Mouse (Mus musculus) thymus, adult 2 months (tissue): ENCODE results near the gene Clec1a. TPM values are rescaled to one million over a fixed set of nuclear protein-coding genes. Genes with fewer than 3 reads are reported as not detected.
"Not testable (repeated sequence)": the region's sequence is repeated elsewhere in the genome, so short reads cannot be mapped to it uniquely, and the experiment has no call there.

ENCODE experiments used
- DNase-seq: peaks from one replicate; pipeline ENCODE4 v3.0.0; 2021
- H3K27ac ChIP-seq: fragments of 200-500 bp; 2 replicates; pipeline ENCODE4 v1.5.1; 2012; ENCODE audit warnings: low read length, control low read depth; ENCODE audit not compliant: control insufficient read depth, insufficient read depth
- H3K27me3 ChIP-seq: fragments of 200-500 bp; 2 replicates; pipeline ENCODE4 v1.6.1; 2012; ENCODE audit warnings: mild to moderate bottlenecking, low read length, moderate library complexity, mixed read lengths; ENCODE audit not compliant: control insufficient read depth, insufficient read depth
- H3K36me3 ChIP-seq: fragments of 200-500 bp; 2 replicates; pipeline ENCODE4 v1.6.1; 2012; ENCODE audit warnings: mild to moderate bottlenecking, low read length, moderate library complexity; ENCODE audit not compliant: control insufficient read depth, insufficient read depth
- H3K4me1 ChIP-seq: fragments of 200-500 bp; replicated peaks from 2 replicates; pipeline ENCODE4 v1.6.1; 2012; ENCODE audit warnings: low read length; ENCODE audit not compliant: control insufficient read depth, insufficient read depth
- H3K4me3 ChIP-seq: fragments of 200-500 bp; 2 replicates; pipeline ENCODE4 v1.5.1; 2012; ENCODE audit warnings: mild to moderate bottlenecking, low read length, control low read depth, moderate library complexity; ENCODE audit not compliant: control insufficient read depth, insufficient read depth
- CTCF ChIP-seq: fragments of 200-500 bp; IDR thresholded peaks from 2 replicates; pipeline ENCODE4 v1.5.1; 2012; ENCODE audit warnings: mild to moderate bottlenecking, control low read depth, low read length, moderate library complexity, borderline replicate concordance; ENCODE audit not compliant: control insufficient read depth, poor library complexity, insufficient read depth; ENCODE audit errors: extremely low read depth
- POLR2A ChIP-seq: fragments of 200-500 bp; IDR thresholded peaks from 2 replicates; pipeline ENCODE4 v1.6.1; 2012; ENCODE audit warnings: mild to moderate bottlenecking, low read length, control low read depth, moderate library complexity; ENCODE audit not compliant: control insufficient read depth, poor library complexity, insufficient read depth; ENCODE audit errors: extremely low read depth
- WGBS: fragments of 180-500 bp; shearing (Covaris S2); methylation state at CpG from one replicate; pipeline ENCODE4 v1.1.7; 2018; 5-methylcytosine and 5-hydroxymethylcytosine counted together
- polyA plus RNA-seq: library from polyadenylated mRNA; depleted of rRNA; stranded (reverse); fragments of >200 nt; gene quantifications from 2 replicates; pipeline ENCODE4 v1.2.3, GENCODE M21; 2012; rRNA removed

The Clec1a gene
- 0.33 and 0.65 TPM in 2 replicates for polyA plus RNA-seq

DNA sequence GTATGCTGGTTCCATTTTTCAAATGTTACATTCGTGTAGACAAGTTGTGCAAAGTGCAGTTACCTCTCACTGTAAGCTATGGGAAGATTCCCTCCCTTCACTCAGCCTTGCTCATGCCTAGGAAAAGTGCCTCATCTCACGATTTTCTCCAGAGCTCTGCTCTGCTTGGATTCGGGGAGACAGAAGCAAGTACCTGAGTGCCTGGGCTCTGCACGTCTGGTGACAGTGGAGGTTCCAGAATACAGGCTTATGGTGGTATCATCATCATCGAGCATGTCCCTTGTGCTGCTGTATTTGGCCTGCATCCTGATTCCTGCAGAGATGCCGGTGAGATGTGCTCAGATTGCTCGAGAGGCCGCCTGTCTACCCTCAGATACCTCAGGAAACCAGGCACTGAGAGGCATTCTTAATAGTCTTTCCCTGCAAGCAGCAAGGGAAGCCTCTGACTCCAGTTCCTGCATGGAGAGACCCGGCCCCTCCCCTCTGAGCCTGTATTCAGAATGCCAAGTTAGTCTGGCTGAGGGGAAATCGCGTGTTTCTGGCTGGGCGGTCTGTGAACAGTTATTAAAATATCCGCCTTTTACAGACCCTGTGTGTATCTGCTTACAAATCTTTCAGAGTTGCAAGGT lies at the start of gene Clec1a:
Gene Clec1a, minus strand, starts transcription at position 590 of the 629 bp plus-strand sequence.
- TF ChIP-seq POLR2A = no peak
- TF ChIP-seq CTCF = no peak
- H3K4me1 ChIP-seq = no peaks in the 10 kb centered on the region
- 66% methylated on average over 13 of the region's 13 CpGs for WGBS
- no peaks in the 10 kb centered on the region for H3K36me3 ChIP-seq
- no peak within 1 kb of the TSS for H3K27ac ChIP-seq
- H3K27me3 ChIP-seq = no peaks in the 10 kb centered on the region
- no peak within 1 kb of the TSS for H3K4me3 ChIP-seq
- DNase-seq = no peak

DNA sequence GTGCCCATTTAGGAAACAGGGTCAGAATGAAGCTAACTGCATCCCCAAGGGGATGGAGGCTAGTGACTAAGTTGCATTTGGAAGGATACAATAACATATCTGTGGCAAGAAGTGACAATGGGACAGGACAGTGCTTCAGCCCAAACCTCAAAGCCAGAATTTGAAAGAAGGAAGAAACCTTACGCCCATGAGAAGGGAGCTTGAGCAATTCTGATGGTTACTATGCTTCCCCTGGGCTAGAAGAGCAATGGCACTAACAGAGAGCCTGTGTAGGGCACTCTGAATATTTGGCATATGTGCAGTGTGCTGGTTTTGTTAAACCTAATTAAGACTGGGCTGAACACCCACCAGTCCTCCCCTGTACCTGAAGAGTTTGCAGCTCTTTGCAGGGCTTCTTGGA lies 47.7 kb upstream of the Clec1a start:
- not testable (repeated sequence) for DNase-seq, H3K36me3 ChIP-seq, H3K4me1 ChIP-seq, H3K27ac ChIP-seq, H3K27me3 ChIP-seq, H3K4me3 ChIP-seq
- 97% methylated on average over 1 of the region's 1 CpGs for WGBS

DNA sequence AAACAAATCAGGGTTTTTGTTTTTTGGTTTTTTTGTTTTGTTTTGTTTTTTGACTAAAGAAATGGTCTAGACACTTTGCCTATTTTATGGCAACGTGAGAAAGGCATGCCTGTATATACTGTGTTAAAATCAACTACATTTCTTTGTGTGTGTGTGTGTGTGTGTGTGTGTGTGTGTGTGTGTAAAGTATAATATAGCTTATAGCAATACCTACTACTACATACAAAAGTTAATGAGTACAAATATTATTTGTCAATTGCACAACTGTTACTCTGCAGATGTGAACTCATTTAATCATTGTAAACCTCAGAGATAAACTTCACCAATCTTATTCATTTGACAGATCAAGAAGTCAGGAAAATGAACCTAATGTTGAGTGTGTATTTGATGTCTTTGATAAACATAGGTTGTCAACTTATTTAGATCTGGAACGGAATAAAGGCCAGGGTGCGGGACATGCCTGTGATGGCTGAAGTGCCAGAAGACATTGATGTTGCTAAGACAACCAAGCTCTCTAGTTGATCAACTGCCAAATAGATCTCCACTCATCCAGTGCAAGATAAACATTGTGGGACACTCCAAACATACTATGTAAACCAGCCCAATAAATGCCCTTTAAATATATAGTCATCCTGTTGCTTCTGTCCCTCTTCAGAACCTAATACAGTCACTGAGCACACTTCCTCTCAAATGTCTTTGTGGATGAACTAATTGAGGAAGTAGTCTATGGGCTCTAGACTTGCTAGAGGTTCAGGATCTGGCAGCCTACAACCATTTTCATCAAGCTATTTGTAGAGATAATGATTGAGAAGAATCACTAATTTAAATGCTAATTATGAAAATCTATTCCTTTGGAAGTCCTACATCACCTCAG lies 45.8 kb upstream of the Clec1a start:
- 96% methylated on average over 3 of the region's 3 CpGs for WGBS
- DNase-seq = no peak
- no peak for TF ChIP-seq POLR2A
- Histone ChIP-seq H3K36me3 (no peaks in the 10 kb centered on the region), H3K4me3 (no peak overlapping the region), H3K27ac (no peak overlapping the region), H3K27me3 (no peaks in the 10 kb centered on the region), H3K4me1 (no peaks in the 10 kb centered on the region)

DNA sequence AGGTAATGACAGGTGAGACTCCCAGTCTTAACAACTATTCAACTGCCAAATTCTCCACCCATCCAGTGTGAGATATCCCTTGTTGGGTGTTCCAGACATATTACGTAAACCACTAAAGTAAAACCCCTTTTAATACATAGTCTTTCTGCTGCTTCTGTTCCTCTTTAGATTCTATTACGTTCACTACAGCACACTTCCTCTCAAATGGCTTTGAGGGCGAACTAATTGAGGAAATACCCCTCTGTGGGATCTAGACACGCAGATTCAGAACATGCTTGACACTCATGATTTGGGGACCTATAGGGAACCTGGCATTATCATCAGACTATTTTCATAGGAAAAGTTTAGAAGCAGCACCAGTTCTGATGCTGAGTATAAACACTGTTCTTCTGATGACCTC lies 43.1 kb upstream of the Clec1a start:
- Histone ChIP-seq H3K4me1 (no peaks in the 10 kb centered on the region), H3K27ac (no peak overlapping the region), H3K36me3 (no peaks in the 10 kb centered on the region), H3K27me3 (no peaks in the 10 kb centered on the region), H3K4me3 (no peak overlapping the region)
- WGBS = 27% methylated on average over 4 of the region's 4 CpGs
- no peak for DNase-seq
- TF ChIP-seq POLR2A (no peak), CTCF (no peak)

DNA sequence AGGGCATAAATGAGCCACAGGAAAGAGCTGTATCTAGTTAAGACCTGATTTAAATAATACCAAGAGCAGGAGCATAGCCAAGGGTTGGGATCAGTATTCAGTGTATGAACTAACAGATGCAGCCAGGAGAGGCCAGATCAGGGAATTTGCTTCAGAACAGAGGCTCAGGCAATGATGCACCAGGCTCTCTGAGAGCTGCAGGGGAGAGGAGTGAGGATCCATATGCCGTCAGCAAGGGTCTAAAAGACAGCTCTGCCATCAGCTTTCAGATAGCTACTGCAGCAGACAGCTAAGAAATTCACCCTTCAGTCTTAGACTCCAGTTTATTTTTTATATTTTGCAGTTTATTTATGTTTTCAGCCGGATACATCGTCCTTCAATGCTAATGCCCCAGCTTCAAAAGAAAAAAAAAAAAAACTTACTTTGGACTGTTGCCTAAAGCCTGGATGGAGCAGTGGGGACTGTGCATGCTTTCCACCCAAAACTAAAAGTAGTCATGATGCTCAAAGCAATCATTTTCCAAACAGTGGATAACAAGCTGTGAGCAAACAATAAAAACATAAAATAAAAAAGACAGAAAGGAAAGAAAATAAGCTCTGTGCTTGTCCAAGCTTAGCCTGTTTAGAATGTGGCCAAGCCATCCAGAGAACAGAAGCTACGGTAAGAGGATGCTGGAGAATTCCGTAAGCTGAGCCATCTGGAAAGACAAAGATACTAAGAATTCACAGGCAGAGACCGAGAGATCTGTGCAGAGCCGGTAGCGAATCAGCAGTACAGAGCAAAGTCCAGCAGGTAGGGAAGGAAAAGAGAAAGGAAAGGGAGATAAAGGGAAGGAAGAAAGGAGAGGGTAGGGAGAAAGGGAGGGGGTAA lies 28.5 kb upstream of the Clec1a start:
- no peak overlapping the region for H3K4me3 ChIP-seq
- no peaks in the 10 kb centered on the region for H3K4me1 ChIP-seq
- H3K27ac ChIP-seq = no peak overlapping the region
- 91% methylated on average over 8 of the region's 8 CpGs for WGBS
- TF ChIP-seq CTCF (no peak), POLR2A (no peak)
- H3K27me3 ChIP-seq = no peaks in the 10 kb centered on the region
- no peaks in the 10 kb centered on the region for H3K36me3 ChIP-seq
- DNase-seq = no peak

DNA sequence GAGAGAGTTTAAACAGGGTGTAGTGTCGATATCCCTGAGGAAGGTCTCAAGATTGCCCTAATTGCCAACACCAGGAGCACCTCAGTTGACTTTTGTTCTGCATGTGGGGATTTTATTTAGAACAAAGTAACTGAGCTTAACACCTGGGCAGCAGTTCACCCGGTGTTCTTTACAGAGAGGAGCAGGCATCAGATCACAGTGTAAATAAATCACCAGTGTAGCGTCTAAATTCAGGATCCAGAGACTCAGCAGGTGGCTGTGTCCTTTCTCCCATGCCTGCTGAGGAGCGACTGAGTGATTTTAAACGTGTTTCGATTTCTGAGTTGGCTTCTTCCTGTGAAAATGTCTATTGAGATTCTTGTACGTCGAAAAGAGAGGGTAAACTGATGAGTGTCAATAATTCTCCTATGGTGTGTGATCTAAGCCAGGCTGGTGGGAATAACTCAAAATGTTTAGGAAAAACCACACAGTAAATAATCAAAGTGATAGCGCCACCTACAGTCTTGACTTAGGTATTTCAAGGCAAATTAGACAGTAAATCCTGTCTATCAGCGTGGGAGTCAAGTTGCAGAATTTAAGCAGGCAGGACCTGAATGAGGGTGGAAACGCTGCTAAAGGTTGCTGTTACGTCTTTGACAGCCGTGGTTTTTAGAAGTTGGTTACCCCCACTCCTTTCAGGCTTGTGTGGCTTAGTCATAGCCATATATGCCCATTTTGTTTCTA lies 24.8 kb upstream of the Clec1a start:
- no peak overlapping the region for H3K27ac ChIP-seq
- WGBS = 33% methylated on average over 13 of the region's 13 CpGs
- no peak overlapping the region for H3K4me3 ChIP-seq
- no peaks in the 10 kb centered on the region for H3K27me3 ChIP-seq
- DNase-seq = no peak
- TF ChIP-seq POLR2A (no peak), CTCF (no peak)
- H3K4me1 ChIP-seq = no peaks in the 10 kb centered on the region
- H3K36me3 ChIP-seq = no peaks in the 10 kb centered on the region
